Mouse (Mus musculus) intestine, embryonic 15.5 days (tissue): ENCODE measurements around the gene Gtse1. TPM values are rescaled to one million over a fixed set of nuclear protein-coding genes. Genes with fewer than 3 reads are reported as not detected.

Source experiments
- ATAC-seq: fragments of 200-750 bp; cut with Nextera tagmentation; 2 replicates; pipeline ENCODE4 v1.8.0; 2017; ENCODE audit warnings: moderate TSS enrichment, moderate library complexity
- H3K27ac ChIP-seq: fragments of 300-500 bp; sonication (generic); 2 replicates; pipeline ENCODE4 v1.5.1; 2015; ENCODE audit warnings: mild to moderate bottlenecking, inconsistent platforms
- H3K27me3 ChIP-seq: fragments of 300-500 bp; sonication (generic); replicated peaks from 2 replicates; pipeline ENCODE4 v1.6.1; 2015; ENCODE audit warnings: inconsistent platforms
- H3K36me3 ChIP-seq: fragments of 300-500 bp; sonication (generic); 2 replicates; pipeline ENCODE4 v1.6.1; 2015; ENCODE audit warnings: inconsistent platforms
- H3K4me1 ChIP-seq: fragments of 300-500 bp; sonication (generic); replicated peaks from 2 replicates; pipeline ENCODE4 v1.6.1; 2015; ENCODE audit warnings: inconsistent platforms
- H3K4me2 ChIP-seq: fragments of 300-500 bp; sonication (generic); replicated peaks from 2 replicates; pipeline ENCODE4 v1.6.1; 2015; ENCODE audit warnings: mild to moderate bottlenecking, inconsistent platforms
- H3K4me3 ChIP-seq: fragments of 300-500 bp; sonication (generic); replicated peaks from 2 replicates; pipeline ENCODE4 v1.5.1; 2015; ENCODE audit warnings: inconsistent platforms
- H3K9ac ChIP-seq: fragments of 300-500 bp; sonication (generic); 2 replicates; pipeline ENCODE4 v1.6.1; 2015; ENCODE audit warnings: inconsistent platforms
- H3K9me3 ChIP-seq: fragments of 300-500 bp; sonication (generic); 2 replicates; pipeline ENCODE4 v1.6.1; 2016; ENCODE audit warnings: inconsistent platforms
- WGBS: fragments of 180-500 bp; shearing (Covaris S2); methylation state at CpG from one replicate; pipeline ENCODE4 v1.1.7; 2015; 5-methylcytosine and 5-hydroxymethylcytosine counted together
- polyA plus RNA-seq: library from polyadenylated mRNA; unstranded; fragments of >200 nt; fragmentation: Nextera tagmentation; extraction: Ambion mirVana; gene quantifications from 2 replicates; pipeline ENCODE4 v1.2.1, GENCODE M21; 2015

Gene Gtse1
- polyA plus RNA-seq: 22.8 and 23.5 TPM in 2 replicates

DNA sequence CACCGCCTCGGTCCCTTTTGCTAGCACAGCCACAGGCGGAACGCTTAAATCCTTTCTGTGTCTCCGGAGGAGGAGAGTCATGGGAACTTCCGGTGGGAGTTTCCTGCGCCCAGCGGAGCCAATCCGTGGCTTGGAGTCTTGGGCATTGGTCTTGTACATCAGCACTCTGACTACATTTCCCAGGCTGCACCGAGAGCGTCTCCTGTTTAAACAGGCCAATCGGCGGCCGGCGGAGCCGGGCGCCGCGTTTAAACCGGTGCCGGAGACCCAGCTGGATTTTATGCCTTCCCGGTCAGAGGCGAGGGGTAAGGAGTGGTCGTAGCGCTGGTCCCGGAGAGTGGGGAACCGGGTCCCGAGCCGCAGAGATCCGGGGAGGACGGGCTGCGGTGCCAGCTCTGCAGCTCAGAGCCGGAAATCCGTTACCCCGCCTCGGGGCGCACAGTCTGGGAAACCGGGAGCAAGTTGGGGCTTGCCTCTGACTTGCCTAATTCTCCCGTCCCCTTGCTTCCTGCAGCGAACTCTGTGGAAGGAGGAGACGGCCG lies at the start of gene Gtse1:
Gene Gtse1 (plus strand): TSS at position 256 of the 542 bp plus-strand sequence.
- WGBS: under 1% methylated on average over 42 of the region's 42 CpGs
- Histone ChIP-seq H3K9me3 (no peaks in the 10 kb centered on the region), H3K27me3 (no peaks in the 10 kb centered on the region), H3K4me1 (peaks cover 13% of the 10 kb centered on the region), H3K9ac (peak within 1 kb of the TSS; percentile 77), H3K36me3 (peaks cover 21% of the 10 kb centered on the region; the same call in 1 of the 2 replicates), H3K4me3 (peak within 1 kb of the TSS; percentile 86), H3K27ac (peak within 1 kb of the TSS; percentile 40), H3K4me2 (peak within 1 kb of the TSS; percentile 83)
- peak; percentile 99 for ATAC-seq

DNA sequence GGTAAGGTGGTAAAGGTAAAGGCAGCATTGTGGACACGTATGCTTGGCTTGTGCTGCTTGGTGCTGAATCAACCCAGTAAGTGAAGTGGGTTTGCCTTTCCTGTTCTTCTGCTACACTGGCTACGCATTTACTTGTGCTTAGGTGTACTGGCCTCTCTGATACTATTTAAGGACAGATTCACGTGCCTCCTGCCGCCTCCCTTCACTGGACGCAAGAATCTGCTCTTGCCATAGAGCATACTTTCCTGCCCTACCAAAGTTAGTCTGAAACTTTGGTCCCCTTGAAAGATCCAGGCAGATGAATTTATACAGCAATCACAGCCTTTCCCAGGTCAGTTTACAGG lies 49.1 kb upstream of the Gtse1 start:
- Histone ChIP-seq H3K27ac (peak overlapping the region; percentile 90; the same call in 1 of the 2 replicates), H3K36me3 (no peaks in the 10 kb centered on the region), H3K27me3 (no peaks in the 10 kb centered on the region), H3K4me1 (peaks cover 12% of the 10 kb centered on the region), H3K4me2 (peak overlapping the region; percentile 86), H3K9ac (0 out of 2 replicates have a peak overlapping the region, but pooled peaks have one; percentile 83), H3K4me3 (peak overlapping the region; percentile 75), H3K9me3 (no peaks in the 10 kb centered on the region)
- WGBS: 67% methylated on average over 5 of the region's 5 CpGs
- no peak for ATAC-seq

DNA sequence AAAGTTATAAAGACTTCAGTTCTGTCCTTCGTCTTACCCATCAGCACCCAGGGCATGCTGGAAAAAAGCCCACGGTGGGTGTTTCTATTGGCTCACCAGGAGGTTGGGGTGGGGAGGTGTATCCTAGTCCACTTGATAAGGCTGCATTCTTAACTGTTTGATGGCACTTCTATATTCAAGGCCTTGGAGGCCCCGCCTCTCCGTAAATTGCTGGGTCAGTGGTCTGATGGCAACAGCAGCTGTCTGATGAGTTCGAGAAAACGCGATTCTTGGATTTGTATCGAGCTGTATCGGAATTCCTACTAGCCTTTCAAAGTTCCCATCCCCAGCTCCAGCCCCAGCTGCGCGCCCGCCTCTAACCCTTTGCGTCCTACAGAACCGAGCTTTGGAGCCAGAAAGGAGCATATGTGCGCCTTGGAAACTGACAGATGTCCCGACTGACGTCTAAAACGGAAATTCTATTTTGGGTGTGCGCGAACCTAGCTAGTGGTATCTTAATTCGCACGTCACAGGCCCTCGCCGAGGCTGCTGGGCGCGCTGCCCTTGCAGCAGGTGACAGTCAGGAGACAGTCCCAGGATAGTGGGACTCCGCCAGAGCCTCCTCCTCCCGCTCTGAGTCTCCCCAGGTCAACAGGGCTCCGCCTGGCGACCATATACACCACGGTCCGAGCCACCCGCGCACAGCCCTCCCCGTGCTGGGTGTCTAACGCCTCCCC lies 48.6 kb upstream of the Gtse1 start:
- peak overlapping the region; percentile 83 for H3K9ac ChIP-seq
- 2% methylated on average over 36 of the region's 36 CpGs for WGBS
- peak overlapping the region; percentile 86 for H3K4me2 ChIP-seq

DNA sequence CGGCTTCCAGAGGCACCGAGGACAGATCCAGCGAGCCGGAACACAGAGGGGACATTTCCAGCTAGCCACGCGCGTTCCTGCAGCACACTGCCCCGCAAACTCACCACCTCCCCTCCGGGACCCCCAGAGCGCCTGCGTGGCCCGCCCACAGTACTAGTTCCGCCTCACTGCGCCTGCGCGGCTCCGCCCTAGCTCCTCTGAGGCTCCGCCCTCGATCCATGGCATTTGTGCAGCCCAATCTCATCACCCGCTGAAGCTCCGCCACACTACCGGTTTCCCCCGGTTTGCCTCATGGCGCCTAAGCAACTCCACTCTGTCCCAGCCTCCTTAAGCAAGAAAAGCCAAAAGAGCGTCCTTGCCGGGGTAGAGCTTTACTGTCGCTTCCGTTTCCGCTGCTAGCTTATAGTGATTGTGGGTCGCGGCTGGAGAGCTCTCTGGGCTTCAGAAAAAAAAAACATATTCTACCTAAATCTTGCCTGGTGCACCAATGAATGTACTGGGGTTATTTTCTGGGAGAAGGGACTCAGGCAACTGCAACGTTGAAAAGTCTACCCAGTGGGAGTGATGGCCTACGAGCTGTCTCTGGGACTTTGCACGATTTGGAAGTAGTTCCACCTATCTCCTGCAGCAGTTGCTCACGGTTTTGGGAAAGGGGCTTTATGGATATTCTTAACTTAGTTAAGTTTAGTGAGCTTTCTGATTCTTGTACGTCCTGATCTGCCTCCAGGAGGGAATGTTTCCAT lies 47.8 kb upstream of the Gtse1 start, which contains the start of gene Cdpf1:
Gene Cdpf1 (minus strand): TSS at position 163 of the 743 bp plus-strand sequence.
- Histone ChIP-seq H3K4me1 (peaks cover 12% of the 10 kb centered on the region), H3K4me2 (peak within 1 kb of the TSS; percentile 86), H3K4me3 (peak within 1 kb of the TSS; percentile 75), H3K9ac (peak within 1 kb of the TSS; percentile 83), H3K36me3 (no peaks in the 10 kb centered on the region), H3K27me3 (no peaks in the 10 kb centered on the region), H3K27ac (peak within 1 kb of the TSS; percentile 90), H3K9me3 (no peaks in the 10 kb centered on the region)
- WGBS: 2% methylated on average over 36 of the region's 36 CpGs
- ATAC-seq: peak; percentile 97

More for the DNA sequence above, 48.6 kb upstream of the Gtse1 start:
- Histone ChIP-seq H3K27me3 (no peaks in the 10 kb centered on the region), H3K4me1 (peaks cover 12% of the 10 kb centered on the region), H3K9me3 (no peaks in the 10 kb centered on the region), H3K4me3 (peak overlapping the region; percentile 75), H3K36me3 (no peaks in the 10 kb centered on the region), H3K27ac (peak overlapping the region; percentile 90)
- ATAC-seq: peak; percentile 91

DNA sequence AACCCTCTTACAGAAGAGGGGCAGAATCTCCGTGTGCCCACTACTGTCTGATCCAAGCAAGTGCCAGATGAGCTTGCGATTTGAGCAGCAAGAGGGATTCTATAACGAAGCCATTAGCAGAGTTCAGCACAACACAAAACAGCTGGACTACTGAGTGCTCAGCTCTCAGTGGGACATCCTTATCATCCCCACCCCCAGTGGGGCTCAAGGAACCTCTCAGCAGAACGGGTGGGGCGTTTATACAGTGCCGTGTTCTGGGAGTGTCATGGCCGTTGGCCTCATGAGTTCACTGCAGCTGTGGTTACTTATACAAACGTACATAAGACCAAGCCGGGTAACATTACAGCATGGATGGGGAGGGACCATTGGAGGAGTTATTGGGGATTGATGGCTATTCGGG lies 46.1 kb upstream of the Gtse1 start:
- Histone ChIP-seq H3K4me3 (no peak overlapping the region), H3K27ac (no peak overlapping the region), H3K4me2 (no peak overlapping the region), H3K9ac (no peak overlapping the region), H3K9me3 (no peaks in the 10 kb centered on the region), H3K27me3 (no peaks in the 10 kb centered on the region), H3K36me3 (no peaks in the 10 kb centered on the region), H3K4me1 (peaks cover 12% of the 10 kb centered on the region)
- 59% methylated on average over 10 of the region's 10 CpGs for WGBS
- ATAC-seq: no peak

DNA sequence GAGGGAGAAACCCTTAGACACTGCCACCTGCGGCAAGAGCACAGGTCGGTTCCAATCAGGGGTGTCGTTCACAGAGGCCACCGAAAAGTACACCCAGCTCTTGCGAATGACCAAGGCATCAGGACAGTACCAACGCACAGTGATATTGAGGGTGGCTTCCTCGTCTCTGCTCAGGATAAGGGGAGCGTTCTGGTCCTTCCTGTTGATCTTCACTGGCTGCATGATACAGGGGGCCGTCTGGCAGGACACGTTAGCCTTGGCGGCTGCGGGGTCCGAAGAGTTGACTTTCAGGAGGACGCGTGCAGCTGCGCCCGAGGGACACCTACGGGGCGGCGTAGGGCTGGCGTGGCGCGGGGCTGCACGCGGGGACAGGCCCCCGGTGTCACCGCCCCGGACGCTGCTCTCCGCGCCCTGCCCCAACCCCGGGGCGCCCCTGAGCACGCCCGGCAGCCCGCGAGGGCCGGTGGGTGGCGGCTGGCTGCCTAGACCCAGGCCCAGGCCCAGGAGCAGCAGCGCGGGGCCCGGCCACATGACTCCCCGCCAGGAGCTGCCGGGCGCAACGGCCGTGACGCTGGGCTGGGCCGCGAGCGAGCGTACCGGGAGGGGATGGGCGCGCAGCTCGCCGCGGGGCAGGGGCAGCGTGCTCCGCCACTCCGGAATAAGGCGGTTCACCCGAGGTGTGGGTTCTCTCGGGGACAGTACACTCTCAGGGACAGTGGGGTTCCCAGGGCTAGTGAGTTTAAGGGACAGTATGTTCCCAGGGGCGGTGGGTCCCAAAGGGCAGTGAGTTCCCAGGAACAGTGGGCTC lies 38.1 kb upstream of the Gtse1 start, which contains the start of gene Pkdrej:
Gene Pkdrej (minus strand): TSS at position 532 of the 808 bp plus-strand sequence.
- Histone ChIP-seq H3K27me3 (peaks cover 9% of the 10 kb centered on the region; the same call in 1 of the 2 replicates), H3K4me1 (peaks cover 10% of the 10 kb centered on the region; the same call in 1 of the 2 replicates), H3K4me3 (peak within 1 kb of the TSS; percentile 53), H3K9ac (peak within 1 kb of the TSS; percentile 70), H3K9me3 (no peaks in the 10 kb centered on the region), H3K36me3 (no peaks in the 10 kb centered on the region), H3K27ac (no peak within 1 kb of the TSS), H3K4me2 (peak within 1 kb of the TSS; percentile 99)
- WGBS: 1% methylated on average over 65 of the region's 65 CpGs
- ATAC-seq: peak; percentile 94

DNA sequence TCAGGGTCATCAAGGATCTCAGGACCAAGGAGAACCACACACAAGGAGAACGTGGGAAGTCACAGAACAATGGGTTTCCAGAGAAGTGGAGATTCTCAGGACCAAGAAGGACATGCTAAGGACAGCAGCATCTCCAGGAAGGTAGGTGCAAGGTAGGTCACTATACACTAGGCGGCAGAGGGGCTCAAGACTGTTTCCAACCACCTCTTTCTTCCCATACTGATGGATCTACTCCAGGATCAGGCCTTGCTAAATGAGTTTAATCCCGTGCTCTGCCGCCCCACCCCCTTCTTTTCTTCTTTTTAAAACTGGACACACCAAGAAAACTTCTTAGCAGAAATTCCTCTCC lies 37.6 kb upstream of the Gtse1 start:
- H3K4me2 ChIP-seq: peak overlapping the region; percentile 99
- ATAC-seq: peak; percentile 88
- no peaks in the 10 kb centered on the region for H3K36me3 ChIP-seq
- peak overlapping the region; percentile 70 for H3K9ac ChIP-seq
- no peak overlapping the region for H3K27ac ChIP-seq
- peak overlapping the region; percentile 53 for H3K4me3 ChIP-seq
- H3K9me3 ChIP-seq: no peaks in the 10 kb centered on the region
- H3K4me1 ChIP-seq: peaks cover 10% of the 10 kb centered on the region; the same call in 1 of the 2 replicates
- WGBS: 25% methylated on average over 4 of the region's 4 CpGs
- H3K27me3 ChIP-seq: peaks cover 9% of the 10 kb centered on the region; the same call in 1 of the 2 replicates

DNA sequence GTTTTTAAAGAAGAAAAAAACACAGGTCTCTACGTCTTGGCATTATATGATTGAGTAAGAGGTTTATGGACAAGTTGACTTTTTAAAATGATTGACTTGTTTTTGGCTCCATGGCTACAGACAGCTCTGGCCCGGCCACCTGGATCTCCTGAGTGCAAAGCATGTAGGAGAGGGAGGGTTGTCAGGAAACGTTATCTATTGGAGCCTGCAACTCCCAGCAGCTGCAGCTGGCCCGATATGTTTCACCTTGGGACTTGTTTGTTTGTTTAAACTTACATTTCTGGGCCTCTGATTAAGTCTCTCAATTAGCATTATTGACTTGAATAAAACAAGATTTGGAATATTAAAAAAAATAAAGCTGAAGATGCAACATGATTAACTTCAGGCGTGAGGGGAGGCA lies 32.9 kb upstream of the Gtse1 start:
- Histone ChIP-seq H3K27ac (no peak overlapping the region), H3K4me2 (no peak overlapping the region), H3K4me3 (no peak overlapping the region), H3K9me3 (no peaks in the 10 kb centered on the region), H3K36me3 (no peaks in the 10 kb centered on the region), H3K9ac (no peak overlapping the region), H3K27me3 (no peaks in the 10 kb centered on the region), H3K4me1 (0 out of 2 replicates have a peak, but pooled peaks cover 4% of the 10 kb centered on the region)
- WGBS: 48% methylated on average over 5 of the region's 5 CpGs
- no peak for ATAC-seq

DNA sequence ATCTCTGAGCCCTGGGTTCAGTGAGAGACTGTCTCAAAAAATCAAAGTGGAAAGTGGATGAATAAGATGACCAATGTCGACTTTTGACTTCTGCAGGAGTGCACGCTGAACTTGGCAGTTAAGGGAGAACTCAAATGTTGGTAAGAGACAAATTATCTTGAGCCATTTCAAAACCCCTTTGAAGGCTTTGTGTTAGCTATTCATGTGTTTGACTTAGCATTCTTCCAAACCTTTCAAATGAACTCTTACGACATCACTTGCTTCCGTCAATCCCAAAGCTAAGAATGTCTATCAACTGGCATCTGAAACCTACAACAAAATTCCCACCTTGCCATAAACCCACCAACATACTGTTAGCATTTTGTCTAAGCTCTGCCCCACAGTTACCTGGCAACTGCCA lies 31.5 kb upstream of the Gtse1 start:
- Histone ChIP-seq H3K27me3 (no peaks in the 10 kb centered on the region), H3K4me2 (no peak overlapping the region), H3K4me1 (peaks cover 6% of the 10 kb centered on the region; the same call in 1 of the 2 replicates), H3K4me3 (no peak overlapping the region), H3K9me3 (no peaks in the 10 kb centered on the region), H3K27ac (no peak overlapping the region), H3K36me3 (no peaks in the 10 kb centered on the region), H3K9ac (no peak overlapping the region)
- WGBS: 86% methylated on average over 4 of the region's 4 CpGs
- ATAC-seq: no peak

DNA sequence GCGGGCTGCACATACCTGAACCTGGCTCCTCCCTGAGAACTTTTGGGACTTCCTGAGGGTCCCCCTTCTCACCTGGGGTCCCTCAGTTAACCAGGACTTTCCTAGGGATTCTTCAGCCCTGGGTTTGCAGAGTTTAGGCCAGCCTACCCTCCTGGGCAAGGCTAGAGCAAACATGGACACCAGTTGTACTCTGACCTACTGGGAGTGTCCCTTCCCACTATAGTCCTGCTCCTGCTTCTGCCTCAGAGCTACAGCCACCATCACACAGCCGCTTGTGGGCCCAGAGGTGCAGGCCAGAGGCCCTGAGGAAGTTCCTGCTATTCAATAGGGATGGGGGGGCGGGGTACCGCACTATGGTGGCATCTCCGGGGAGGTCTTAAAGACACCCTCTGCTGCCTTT lies 30.1 kb upstream of the Gtse1 start:
- Histone ChIP-seq H3K4me1 (peaks cover 7% of the 10 kb centered on the region; the same call in 1 of the 2 replicates), H3K9ac (no peak overlapping the region), H3K27me3 (no peaks in the 10 kb centered on the region), H3K27ac (no peak overlapping the region), H3K4me2 (no peak overlapping the region), H3K36me3 (no peaks in the 10 kb centered on the region), H3K9me3 (no peaks in the 10 kb centered on the region), H3K4me3 (no peak overlapping the region)
- peak; percentile 43; the same call in 1 of the 2 replicates for ATAC-seq
- WGBS: 70% methylated on average over 5 of the region's 5 CpGs

DNA sequence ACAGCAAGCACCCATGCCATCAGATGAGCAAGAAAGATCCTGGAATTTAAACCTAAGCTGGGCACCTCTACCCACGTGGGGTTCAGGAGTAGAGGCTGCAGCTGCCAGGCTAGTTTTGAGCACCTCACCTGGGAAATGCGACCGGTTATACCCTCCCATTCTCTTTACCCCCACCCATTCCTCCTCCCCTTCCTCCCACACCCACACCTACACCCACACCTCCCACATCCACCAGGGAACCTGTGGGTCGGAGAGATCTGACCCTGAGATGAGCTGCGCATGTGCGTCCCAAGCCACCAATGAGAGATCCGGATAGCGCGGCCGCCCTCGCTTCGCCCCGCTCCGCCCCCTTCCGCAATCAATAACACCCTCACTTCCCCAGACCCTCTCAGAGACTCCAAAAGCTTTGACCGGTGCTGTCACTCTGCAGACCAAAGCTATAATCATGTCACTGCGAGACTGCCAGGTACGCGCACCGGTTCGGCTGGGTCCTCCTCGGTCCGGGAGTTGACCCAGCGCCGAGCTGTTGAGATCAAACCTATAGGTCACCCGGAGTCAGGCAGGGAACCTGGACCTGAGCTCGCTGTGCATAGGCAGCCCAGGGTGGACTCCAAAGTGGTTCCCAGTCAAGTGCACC lies 27.5 kb upstream of the Gtse1 start, which contains the start of gene Ttc38:
Gene Ttc38 (plus strand): TSS at position 353 of the 637 bp plus-strand sequence.
- no peaks in the 10 kb centered on the region for H3K9me3 ChIP-seq
- H3K4me1 ChIP-seq: peaks cover 7% of the 10 kb centered on the region; the same call in 1 of the 2 replicates
- H3K27ac ChIP-seq: no peak within 1 kb of the TSS; the same call in 1 of the 2 replicates
- H3K36me3 ChIP-seq: no peaks in the 10 kb centered on the region
- peak within 1 kb of the TSS; percentile 86 for H3K4me2 ChIP-seq
- peak within 1 kb of the TSS; percentile 55 for H3K4me3 ChIP-seq
- ATAC-seq: peak; percentile 95
- H3K9ac ChIP-seq: peak within 1 kb of the TSS; percentile 59
- under 1% methylated on average over 27 of the region's 27 CpGs for WGBS
- no peaks in the 10 kb centered on the region for H3K27me3 ChIP-seq
